Mouse (Mus musculus) frontal cortex, postnatal 14 days (tissue): ENCODE results near the gene Khnyn.

ENCODE experiments used
- DNase-seq, 2 experiments: peaks; one replicate each; pipeline ENCODE4 v3.0.0; 2022; ENCODE audit warnings: low spot score in 2 of 2

Khnyn gene

DNA sequence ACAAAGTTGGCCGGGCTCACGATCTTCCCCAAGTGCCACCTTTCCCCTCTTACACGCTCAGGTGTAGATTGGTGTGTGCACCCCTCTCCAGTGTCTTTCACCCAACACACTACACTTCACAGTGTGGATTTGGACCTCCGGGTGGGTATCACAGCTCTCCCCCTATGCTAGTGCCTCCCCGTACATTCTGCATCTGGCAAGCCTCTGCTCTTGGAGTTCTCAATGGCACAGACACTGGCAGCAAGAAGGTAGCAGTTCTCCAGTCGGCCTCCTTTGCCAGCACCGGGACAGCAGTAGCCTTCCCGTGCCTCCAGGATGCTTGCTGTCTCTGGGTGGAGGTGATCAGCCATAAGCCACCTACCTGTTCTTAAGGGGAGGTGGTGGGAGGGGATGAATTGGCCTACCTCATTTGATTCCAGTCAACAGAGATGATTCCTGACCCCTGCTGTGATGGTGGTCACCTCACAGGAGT is 11.5 kb upstream of the Khnyn start:
- no peak for DNase-seq

DNA sequence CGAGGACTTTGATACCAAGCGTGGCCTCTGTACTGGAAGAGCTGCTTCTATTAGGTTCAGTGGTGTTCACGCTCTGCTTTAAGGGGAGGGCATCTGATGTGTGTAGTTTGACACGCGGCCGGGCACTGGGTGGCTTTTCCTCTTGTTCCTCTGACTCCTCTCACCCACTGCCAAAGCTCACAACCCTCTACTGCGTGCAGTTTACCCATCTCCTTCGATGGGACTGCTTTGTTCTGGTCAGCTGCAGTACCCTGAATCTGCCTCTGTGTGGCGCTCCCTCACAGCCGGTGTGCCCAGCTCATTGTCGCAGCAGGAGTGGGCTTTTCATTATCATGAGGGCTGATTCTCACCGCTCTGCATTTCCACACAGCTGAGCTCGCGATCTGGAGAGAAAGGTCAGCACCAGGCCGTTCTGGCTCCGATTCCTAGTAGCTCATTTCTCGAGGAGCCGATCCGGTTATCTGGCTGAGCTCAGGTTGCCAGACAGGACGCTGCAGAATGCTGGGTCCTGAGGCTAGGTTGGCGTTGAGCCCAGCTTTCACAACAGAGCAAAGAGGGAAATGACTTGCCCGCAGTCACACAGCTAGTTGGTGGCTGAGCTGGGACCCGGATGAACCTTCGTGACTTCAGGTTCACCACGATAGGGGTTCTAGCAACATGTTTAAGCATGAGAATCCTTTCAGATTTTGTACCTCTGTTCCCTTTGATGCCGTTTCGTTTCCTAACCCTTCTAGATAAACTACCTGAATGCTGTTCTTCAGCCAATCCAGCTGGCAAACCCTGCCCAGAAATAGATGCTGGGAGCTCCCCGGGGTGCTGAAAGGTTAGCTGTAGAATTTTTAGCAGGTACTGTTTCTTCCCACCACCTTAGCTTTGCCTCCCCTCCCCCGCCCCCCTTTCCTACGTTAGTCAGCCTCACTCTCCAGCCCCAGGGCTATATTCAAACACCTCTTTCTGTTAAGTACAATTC is 10.7 kb upstream of the Khnyn start:
- peak in 1 of 2 experiments; percentile 69 for DNase-seq

DNA sequence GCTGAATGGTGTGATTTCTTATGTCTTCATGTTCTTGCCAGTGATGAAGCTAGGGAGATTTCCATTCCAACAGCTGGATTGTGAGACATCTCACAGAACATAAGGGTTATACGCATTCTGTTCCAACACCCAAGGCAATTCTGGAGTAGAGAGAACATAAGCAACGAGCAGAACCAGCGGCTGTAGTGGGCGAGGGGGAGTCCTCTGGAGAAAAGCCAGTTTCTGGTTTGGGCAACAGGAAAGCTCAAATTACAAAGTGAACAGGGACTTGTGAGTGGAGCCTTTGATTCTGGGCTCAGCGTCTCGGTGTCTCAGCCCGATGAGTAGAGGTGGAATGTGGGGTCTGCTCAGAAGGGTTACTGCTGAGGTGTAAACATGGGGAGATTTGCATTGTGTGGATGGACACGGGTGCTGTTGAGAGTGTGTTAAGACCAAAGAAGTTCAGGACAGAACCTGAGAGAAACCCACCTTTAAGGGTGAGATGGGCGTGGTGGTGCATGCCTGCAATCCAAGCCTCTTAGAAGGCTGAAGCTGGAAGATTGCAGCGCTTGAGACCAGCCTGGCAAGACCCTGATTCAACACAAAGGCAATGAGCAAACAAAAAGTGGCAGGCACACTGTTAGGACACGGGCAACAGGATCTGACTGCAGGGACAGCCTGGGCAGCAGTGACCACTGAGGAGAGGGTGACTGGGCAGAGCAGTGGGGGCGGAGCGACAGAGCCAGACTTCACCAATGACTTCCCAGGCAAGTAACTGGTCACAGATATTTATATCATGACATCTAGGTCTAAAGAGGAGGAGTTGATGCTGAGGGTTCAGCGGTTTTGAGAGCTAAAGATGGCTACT is 7.1 kb upstream of the Khnyn start:
- no peak for DNase-seq

DNA sequence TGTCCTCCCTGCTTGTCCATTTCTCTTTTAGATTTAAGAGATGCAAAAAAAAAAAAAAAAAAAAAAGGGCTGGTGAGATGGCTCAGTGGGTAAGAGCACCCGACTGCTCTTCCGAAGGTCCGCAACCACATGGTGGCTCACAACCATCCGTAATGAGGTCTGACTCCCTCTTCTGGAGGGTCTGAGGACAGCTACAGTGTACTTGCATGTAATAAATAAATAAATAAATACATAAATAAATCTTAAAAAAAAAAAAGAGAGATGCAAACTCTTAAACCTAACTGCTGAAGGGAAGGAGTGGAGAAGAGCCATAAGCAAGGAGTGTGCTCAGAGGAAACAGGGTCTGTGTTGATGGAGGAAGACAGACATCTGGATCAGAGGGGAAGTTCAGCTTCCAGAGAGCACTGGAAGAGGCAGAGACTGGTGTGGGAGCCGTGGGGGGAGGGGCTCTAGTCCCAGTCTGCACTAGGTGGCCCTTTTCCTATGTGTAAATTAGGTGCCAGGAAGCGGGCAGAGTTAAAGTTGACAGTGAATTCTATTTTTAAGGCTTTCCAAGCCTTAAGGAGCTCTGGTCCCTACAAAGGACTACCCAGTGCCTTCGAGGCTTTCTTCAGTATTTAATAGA is 6.3 kb upstream of the Khnyn start:
- no peak for DNase-seq

GRCm38 (mm10) chr14:55879623-55880022 is 5.1 kb upstream of the Khnyn start:
- DNase-seq: peak; percentile 55 to 75

- no peak for DNase-seq
Measured at GRCm38 (mm10) chr14:55880982-55881381, 3.8 kb upstream of the Khnyn start.

GRCm38 (mm10) chr14:55882171-55882641 is 2.5 kb upstream of the Khnyn start:
- DNase-seq: no peak

DNA sequence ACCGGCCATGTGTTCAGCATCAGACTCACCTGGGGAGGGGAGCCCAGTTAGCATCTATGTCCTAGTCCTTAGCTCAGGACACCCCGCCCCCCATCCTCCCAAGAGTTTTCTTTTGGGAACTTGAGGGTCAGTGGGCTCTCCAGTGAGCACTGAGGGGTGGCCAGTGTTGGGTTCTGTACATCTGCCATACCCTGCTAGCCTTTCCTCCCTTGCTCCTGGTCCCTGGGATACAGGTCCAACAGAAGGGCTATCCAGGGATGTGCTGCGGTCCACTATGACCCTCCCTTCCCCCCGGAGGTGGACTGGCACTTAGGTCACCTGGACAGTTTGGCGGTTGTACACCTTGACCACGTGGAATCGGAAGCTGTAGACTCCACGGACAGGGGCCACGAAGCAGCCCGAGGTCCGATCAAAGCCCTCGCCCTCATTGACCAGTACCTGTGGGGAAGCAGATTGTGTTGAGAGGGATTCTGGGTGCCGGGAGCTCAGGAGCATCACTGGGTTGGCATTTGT is 1.5 kb upstream of the Khnyn start:
- no peak for DNase-seq

DNA sequence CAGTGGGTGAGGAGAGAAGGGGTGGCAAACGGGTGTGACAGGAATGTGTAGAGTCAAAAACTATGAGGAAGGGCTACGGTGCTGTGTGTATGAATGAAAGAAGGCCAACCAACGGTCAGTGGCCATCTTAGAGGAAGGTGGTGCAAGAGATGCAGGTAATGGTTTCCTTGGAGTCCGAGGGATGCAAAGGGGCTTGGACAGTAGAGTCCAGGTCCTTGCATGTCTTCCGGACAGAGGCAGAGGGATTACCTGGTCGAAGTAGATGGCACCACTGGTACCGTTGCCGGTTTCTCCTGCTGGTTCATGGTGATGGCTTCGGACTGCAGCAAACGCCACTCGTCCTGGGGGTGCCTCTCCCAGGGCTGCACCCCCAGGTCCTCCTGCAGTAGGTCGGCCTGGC is 1.1 kb upstream of the Khnyn start:
- no peak for DNase-seq

DNA sequence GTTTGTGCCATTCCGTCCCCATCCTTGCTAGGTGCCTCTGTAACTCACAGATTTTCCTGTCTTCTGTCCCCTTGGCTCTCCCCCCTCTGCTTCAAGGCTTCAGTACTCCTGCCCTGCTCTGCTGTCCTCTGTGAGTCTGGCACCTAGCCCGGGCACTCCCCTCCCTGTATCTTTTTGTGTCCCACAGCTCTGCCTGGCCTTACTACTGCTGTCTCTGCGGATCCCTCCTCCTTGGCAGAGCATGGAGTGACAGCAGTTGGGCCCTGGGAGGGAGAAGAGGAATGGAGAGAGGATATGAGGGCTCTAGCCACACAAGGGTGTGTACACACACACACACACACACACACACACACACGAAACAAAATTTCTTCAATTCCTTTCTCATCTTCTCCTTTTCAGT is 581 bp upstream of the Khnyn start, which contains the start of gene Cbln3:
TSS of gene Cbln3 (minus strand) at position 227 of the 400 bp plus-strand sequence.
- no peak for DNase-seq

DNA sequence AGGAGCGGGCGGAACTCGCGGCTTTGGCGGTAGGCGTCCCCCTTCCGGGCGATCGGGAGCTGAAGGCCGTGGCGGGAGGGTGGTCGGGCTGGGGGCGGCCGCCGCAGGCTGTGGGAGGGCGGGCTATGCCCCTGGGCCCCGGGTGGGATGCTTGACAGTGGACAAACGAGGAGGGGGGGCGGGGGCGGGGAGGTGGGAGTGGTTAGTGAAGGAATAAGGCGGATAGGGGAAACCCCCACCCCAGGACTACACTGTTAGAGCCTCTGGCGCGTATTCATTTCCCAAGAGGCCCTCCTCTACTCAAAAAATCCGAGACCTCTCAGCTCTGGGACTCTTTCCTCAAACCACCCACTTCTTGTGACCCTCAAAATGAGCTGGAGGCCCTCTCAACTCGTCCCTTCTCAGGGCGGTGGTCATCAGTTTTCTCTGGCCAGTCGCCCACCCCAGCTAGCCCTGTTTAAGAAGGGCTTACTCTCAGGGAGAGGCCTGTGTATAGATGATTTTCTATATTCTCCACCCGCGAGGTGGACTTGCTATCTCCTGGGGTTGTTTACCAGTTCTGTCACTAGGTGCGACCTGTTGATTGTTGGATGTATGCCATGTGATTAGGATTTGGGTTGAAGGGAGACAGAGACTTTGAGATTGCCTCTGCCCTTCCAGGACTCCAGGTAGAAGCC is 505 bp downstream of the Khnyn start:
- DNase-seq: no peak

GRCm38 (mm10) chr14:55885791-55886271 is 1.1 kb downstream of the Khnyn start:
- DNase-seq: no peak

- DNase-seq: no peak
Measured at GRCm38 (mm10) chr14:55886571-55887382, 2.0 kb downstream of the Khnyn start.

GRCm38 (mm10) chr14:55897671-55898070 is 12.9 kb downstream of the Khnyn start:
- DNase-seq: no peak

DNA sequence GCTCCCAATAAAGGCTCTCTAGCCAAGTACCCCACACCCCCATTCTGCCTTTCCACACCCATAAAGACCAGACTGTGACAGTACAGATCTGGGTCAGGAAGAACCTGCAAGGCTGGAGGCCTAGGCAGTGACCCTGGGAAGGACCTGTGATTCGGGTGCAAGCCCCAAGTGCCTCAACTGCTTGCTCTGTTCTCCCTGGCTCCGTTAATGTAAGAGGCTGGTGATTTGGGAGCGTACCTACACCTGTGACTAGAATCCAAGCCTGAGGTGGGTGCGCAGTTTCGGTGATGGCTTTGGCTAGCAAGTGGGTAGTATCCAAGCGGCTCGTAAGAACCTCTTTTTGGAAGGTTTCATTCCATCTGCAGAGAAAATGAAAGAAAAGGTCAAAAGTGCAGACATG is 14.2 kb downstream of the Khnyn start:
- no peak for DNase-seq

- peak; percentile 76 to 82 for DNase-seq
Measured at GRCm38 (mm10) chr14:55899701-55900413, 15.1 kb downstream of the Khnyn start, which contains the start of gene Sdr39u1. Sdr39u1 (minus strand) TSS chr14:55900293.

- no peak for DNase-seq
Measured at GRCm38 (mm10) chr14:55900414-55900755, 15.6 kb downstream of the Khnyn start.

DNA sequence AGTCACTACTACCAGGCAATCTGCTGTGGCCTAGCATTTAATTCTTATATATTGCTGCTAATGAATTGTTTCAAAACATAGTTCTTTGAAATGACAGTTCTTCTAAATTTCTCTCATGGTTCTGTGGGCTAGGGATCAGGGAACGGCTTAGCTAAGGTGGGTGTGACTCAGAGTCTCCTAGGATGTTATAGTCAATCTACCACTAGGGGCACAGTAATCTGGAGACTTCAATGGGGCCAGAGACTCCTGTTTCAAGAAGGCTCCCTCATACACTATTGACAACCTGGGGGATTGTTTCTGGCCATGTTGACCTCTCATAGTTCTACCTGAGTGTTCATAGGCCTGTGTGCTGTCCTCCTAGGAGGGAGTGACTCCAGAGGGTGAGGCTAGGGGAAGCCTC is 20.8 kb downstream of the Khnyn start:
- no peak for DNase-seq

GRCm38 (mm10) chr14:55913406-55913805 is 28.7 kb downstream of the Khnyn start:
- no peak for DNase-seq
